Mouse (Mus musculus) adrenal gland, adult 2 months (tissue): ENCODE data around the gene D8Ertd738e. TPM values are rescaled to one million over a fixed set of nuclear protein-coding genes. Genes with fewer than 3 reads are reported as not detected.

Source experiments
- DNase-seq: peaks from one replicate; pipeline ENCODE4 v3.0.0; 2021
- long read RNA-seq: library from polyadenylated mRNA; stranded (forward); transcript quantifications from one replicate; pipeline ENCODE4 v2.0.0, GENCODE M21; 2021
- polyA plus RNA-seq: library from polyadenylated mRNA; depleted of rRNA; stranded (reverse); fragments of >200 nt; gene quantifications from 2 replicates; pipeline ENCODE4 v1.2.3, GENCODE M21; 2012; rRNA removed
- total RNA-seq, 2 experiments: library from RNA; stranded (reverse); gene quantifications; 2 replicates each; pipeline ENCODE4 v1.2.3; 2021

The D8Ertd738e gene
- total RNA-seq = 100 to 1,000 TPM; 268 to 291 TPM
- 58.8 and 67.3 TPM in 2 replicates for polyA plus RNA-seq
- long read RNA-seq, transcript D8Ertd738e-201 (3 exons, 616 nt) = major isoform, 200 of 207 reads
- long read RNA-seq, partial matches to known transcripts = 3 of 207 reads
- long read RNA-seq, other reads (novel, unspliced or antisense) = 4 of 207 reads

- peak; percentile 91 for DNase-seq
These were observed at the start of gene D8Ertd738e for GRCm38 (mm10) chr8:84249257-84250170. TSS of gene D8Ertd738e (minus strand) at chr8:84249719.

GRCm38 (mm10) chr8:84297029-84297785 is 47.7 kb upstream of the D8Ertd738e start:
- DNase-seq = no peak

- peak; percentile 30 for DNase-seq
These were observed 42.2 kb upstream of the D8Ertd738e start for GRCm38 (mm10) chr8:84291688-84292087.

GRCm38 (mm10) chr8:84291086-84291485 is 41.6 kb upstream of the D8Ertd738e start:
- no peak for DNase-seq

GRCm38 (mm10) chr8:84288892-84289291 is 39.4 kb upstream of the D8Ertd738e start:
- no peak for DNase-seq

GRCm38 (mm10) chr8:84285665-84286064 is 36.1 kb upstream of the D8Ertd738e start:
- peak; percentile 43 for DNase-seq

- DNase-seq = no peak
These were observed 35.1 kb upstream of the D8Ertd738e start for GRCm38 (mm10) chr8:84284608-84285063.

- no peak for DNase-seq
These were observed 31.3 kb upstream of the D8Ertd738e start for GRCm38 (mm10) chr8:84280777-84281176.

GRCm38 (mm10) chr8:84276447-84276846 is 26.9 kb upstream of the D8Ertd738e start:
- DNase-seq = no peak

GRCm38 (mm10) chr8:84273968-84274367 is 24.4 kb upstream of the D8Ertd738e start:
- DNase-seq = no peak

GRCm38 (mm10) chr8:84272302-84272701 is 22.8 kb upstream of the D8Ertd738e start:
- DNase-seq = no peak

- DNase-seq = peak; percentile 99
These were observed 20.6 kb upstream of the D8Ertd738e start, which contains the start of gene Ccdc130 for GRCm38 (mm10) chr8:84269950-84270773. TSS of gene Ccdc130 (minus strand) at chr8:84270380.

GRCm38 (mm10) chr8:84261098-84261497 is 11.6 kb upstream of the D8Ertd738e start:
- DNase-seq = no peak

GRCm38 (mm10) chr8:84256822-84257610 is 7.5 kb upstream of the D8Ertd738e start, which contains the start of gene Mri1:
TSS of gene Mri1 (minus strand) at chr8:84257326.
- peak; percentile 92 for DNase-seq

- no peak for DNase-seq
These were observed 6.9 kb upstream of the D8Ertd738e start for GRCm38 (mm10) chr8:84256458-84256821.

- no peak for DNase-seq
These were observed 6.3 kb upstream of the D8Ertd738e start for GRCm38 (mm10) chr8:84255858-84256257.

- peak; percentile 39 for DNase-seq
These were observed 7.7 kb downstream of the D8Ertd738e start for GRCm38 (mm10) chr8:84241821-84242220.

- DNase-seq = no peak
These were observed 8.4 kb downstream of the D8Ertd738e start for GRCm38 (mm10) chr8:84241167-84241566.

- no peak for DNase-seq
These were observed 11.8 kb downstream of the D8Ertd738e start for GRCm38 (mm10) chr8:84237542-84238229.

GRCm38 (mm10) chr8:84236998-84237473 is 12.5 kb downstream of the D8Ertd738e start, which contains the start of gene Zswim4:
TSS of gene Zswim4 (minus strand) at chr8:84237055.
- peak; percentile 99 for DNase-seq
